Mouse (Mus musculus) Patski (cell line): Measurements from ENCODE around the gene Ppdpf. TPM values are rescaled to one million over a fixed set of nuclear protein-coding genes. Genes with fewer than 3 reads are reported as not detected.

Experiments used
- ATAC-seq: fragments of 100-300 bp; one replicate; pipeline ENCODE4 v1.8.0; 2021
- CTCF ChIA-PET: fragments of 350-600 bp; sonication (Branson Sonifier 250); formaldehyde crosslinking; loops from one replicate; lab custom pipeline; 2022; ENCODE audit warnings: inconsistent platforms; lab: Charles Lee
- POLR2A ChIA-PET: fragments of 350-600 bp; sonication (Branson Sonifier 250); formaldehyde crosslinking; loops from one replicate; lab custom pipeline; 2022; ENCODE audit warnings: antibody characterized with exemption, inconsistent platforms; lab: Charles Lee
- DNase-seq: peaks from one replicate; pipeline ENCODE4 v3.0.0-alpha.2; 2011; ENCODE audit warnings: low read depth, low spot score
- H3K27me3 ChIP-seq: fragments of 371-371 bp; one replicate; pipeline ENCODE4 v1.5.1; 2021
- CTCF ChIP-seq: fragments of 100-300 bp; IDR thresholded peaks from one replicate; pipeline ENCODE4 v1.5.1; 2021
- in situ Hi-C: fragments of 300-500 bp; cut with MboI; formaldehyde crosslinking; loops from 3 replicates; pipeline ENCODE4 v1.11.1; 2018; ENCODE audit warnings: low pct_unique_long_range_greater_than_20kb, mixed read lengths
- polyA plus RNA-seq: library from polyadenylated mRNA; unstranded; gene quantifications from one replicate; pipeline ENCODE4 v1.2.3, GENCODE M21; 2021

The Ppdpf gene
- polyA plus RNA-seq, 1 experiment from 2014 or later = 61.6 TPM

DNA sequence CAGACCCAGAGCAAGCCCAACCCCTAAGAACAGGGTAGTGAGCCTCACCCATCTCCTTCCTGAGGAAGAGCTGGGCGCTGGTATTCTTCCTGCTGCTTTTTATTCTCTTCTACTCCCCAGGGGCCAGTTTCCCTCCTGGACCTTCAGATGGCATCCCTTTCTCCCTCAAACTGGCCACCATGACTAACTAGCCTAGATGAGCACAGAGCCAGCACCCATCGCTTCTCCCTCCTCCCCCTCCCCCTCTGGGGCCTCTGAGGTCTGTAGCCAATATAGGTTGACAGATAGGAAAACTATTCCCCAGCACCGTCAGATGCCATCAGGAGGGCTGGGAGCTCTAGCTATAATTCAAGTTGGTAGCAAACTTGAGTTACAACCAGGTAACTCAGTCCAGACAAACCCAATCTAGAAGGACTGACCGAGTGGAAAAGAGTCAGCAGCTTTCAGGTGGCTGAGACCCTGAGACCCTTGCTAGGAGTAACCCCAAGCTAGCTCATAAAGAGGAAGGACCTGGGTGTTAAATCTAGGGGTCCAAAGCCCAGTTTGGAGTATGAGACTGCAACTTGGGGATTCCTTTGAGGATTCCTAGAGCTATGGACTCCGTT, 31.9 kb downstream of the Ppdpf start:
- TF ChIP-seq CTCF = no peak
- in situ Hi-C loops = no loop called here

DNA sequence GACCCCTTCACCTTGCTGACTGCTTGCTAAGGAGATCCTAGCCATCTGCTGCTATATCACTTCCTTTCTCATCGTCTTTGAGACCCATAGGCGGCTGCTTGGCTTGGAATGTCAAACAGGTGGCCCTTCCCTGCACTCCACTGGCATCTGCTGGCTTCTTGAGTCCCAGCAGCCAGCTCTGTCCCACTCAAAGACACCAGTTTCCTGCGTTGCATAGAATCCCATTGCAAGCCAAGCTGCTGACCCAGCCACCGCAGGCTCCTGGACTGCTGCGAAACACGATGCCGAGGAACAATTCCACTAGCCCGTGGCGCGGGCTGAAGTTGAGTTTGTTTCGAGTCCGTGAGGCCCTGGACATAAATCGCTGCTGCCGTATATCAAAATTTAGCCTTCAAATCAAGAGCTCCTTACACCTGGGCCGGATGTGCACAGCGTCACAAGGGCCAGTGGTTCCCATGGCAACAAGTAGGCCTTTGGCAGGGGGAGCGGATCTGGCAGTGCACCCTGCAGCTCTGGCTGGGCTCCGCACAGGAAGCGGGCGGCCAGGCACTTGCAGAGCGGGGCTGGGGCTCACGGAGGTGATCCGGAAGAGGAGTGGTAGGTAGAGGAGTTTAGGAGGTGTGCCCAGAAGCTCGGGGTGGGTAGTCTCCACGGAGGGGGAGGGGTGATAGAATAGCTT, 32.6 kb downstream of the Ppdpf start, which contains the start of gene Fndc11:
Fndc11 (plus strand) TSS at position 476 of the 679 bp plus-strand sequence.
- in situ Hi-C loops = no loop called here
- TF ChIP-seq CTCF = no peak
- ChIA-PET POLR2A (interaction anchor here (1.9 kb wide), 1 partner anchor 9 kb away, joined by 6 read pairs; no protein-coding TSS in a partner anchor), CTCF (no interaction called here)
- peaks cover 7% of the 10 kb centered on the region for H3K27me3 ChIP-seq
- DNase-seq (no peak), ATAC-seq (no peak)

More for the DNA sequence above, 31.9 kb downstream of the Ppdpf start:
- no peak for ATAC-seq
- ChIA-PET CTCF (no interaction called here), POLR2A (interaction anchor here (1.9 kb wide), 1 partner anchor 10 kb away, joined by 6 read pairs; no protein-coding TSS in a partner anchor)
- H3K27me3 ChIP-seq = peaks cover 13% of the 10 kb centered on the region
- no peak for DNase-seq

DNA sequence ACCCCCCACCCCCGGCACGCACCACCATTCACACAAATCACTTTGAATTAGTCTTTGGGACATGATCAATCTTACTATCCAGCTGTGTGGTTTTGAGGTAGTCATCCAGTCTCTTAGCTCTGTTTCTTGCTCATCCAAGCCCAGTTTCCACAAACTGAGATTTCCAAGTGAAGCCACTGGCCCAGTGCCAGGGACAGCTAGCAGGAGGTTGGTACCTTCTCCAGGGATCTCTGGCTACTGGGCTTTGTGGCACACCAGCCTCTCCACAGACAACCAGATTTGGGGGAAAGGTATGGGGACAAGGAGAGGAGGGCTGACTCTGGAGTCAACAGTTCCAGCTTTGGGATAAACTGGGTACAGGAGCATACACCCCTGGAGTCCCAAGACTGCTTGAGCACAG, 33.3 kb downstream of the Ppdpf start:
- ATAC-seq = no peak
- no peak for DNase-seq

DNA sequence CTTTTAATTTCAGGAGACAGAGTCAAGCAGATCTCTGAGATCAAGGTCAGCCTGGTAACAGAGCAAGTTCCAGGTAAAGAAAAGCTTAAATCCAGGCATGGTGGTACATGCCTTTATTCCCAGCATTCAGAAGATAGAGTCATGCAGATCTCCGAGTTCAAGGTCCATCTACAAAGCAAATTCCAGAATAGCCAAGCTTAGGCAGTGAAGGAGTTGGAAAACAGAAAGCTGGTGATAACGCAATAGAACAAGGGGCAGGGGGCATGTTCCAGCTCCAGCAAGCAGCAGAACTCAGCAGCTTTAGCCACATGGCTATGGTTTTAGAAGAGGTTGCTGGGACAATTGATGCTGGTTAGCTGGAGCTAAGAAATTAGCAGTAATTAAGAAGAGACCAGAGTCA, 37.9 kb downstream of the Ppdpf start:
- ChIA-PET CTCF (no interaction called here), POLR2A (no interaction called here)
- in situ Hi-C loops = no loop called here
- DNase-seq (no peak), ATAC-seq (no peak)
- H3K27me3 ChIP-seq = no peaks in the 10 kb centered on the region
- TF ChIP-seq CTCF = no peak

More for the DNA sequence above, 33.3 kb downstream of the Ppdpf start:
- in situ Hi-C loops = no loop called here
- TF ChIP-seq CTCF = no peak
- ChIA-PET CTCF (interaction anchor here (0.8 kb wide), 1 partner anchor 13 kb away, joined by 3 read pairs; no protein-coding TSS in a partner anchor), POLR2A (interaction anchor here (1.9 kb wide), 1 partner anchor 9 kb away, joined by 6 read pairs; no protein-coding TSS in a partner anchor)
- peaks cover 4% of the 10 kb centered on the region for H3K27me3 ChIP-seq

DNA sequence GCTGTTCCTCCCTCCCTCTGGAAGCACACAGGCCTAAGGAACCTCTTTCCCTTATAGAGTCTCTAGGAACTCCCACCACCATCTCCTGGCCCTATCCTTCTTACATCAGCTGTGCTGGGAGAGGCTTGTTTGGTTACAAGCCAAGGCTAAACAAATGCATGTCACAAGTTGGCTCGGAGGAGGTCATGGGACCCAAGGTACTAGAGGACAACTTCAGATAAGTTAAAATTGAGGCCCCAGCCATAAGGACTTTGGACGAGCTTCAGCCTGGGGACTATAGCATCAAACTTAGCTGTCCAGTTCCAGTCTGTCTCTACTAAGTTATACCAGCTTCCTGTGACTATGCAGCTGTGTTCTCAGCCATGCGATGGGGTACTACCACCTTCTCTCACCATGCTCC, 40.1 kb downstream of the Ppdpf start:
- no peak for TF ChIP-seq CTCF
- no peak for DNase-seq
- H3K27me3 ChIP-seq = no peaks in the 10 kb centered on the region
- CTCF ChIA-PET = no interaction called here
- in situ Hi-C loops = no loop called here
- no peak for ATAC-seq
- POLR2A ChIA-PET = interaction anchor here (0.7 kb wide), 1 partner anchor 128 kb away, joined by 3 read pairs; no protein-coding TSS in a partner anchor

DNA sequence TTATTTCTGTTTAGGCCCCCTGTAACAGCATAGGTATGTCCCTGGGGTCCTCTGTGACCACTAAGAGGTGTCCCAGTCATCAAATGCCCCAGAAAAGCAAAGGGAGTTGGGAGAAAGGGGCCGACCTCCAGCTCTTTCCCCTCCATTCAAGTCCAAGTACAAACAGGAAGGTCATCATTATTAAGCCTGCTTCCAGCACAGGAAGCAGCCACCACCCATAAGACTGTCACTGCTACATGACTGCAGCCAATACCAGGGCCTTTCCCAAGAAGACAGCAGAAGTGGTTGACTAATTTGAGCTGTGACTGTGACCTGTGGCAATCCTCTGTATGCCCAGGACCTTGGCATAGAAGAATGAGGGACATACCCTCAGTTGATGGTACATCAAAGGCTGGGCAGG, 41.3 kb downstream of the Ppdpf start:
- in situ Hi-C loops = no loop called here
- CTCF ChIA-PET = no interaction called here
- no peaks in the 10 kb centered on the region for H3K27me3 ChIP-seq
- ATAC-seq (no peak), DNase-seq (no peak)
- POLR2A ChIA-PET = interaction anchor here (2.5 kb wide), 1 partner anchor 8 kb away, joined by 6 read pairs; the partner anchor contains the start of gene Fndc11
- no peak for TF ChIP-seq CTCF

DNA sequence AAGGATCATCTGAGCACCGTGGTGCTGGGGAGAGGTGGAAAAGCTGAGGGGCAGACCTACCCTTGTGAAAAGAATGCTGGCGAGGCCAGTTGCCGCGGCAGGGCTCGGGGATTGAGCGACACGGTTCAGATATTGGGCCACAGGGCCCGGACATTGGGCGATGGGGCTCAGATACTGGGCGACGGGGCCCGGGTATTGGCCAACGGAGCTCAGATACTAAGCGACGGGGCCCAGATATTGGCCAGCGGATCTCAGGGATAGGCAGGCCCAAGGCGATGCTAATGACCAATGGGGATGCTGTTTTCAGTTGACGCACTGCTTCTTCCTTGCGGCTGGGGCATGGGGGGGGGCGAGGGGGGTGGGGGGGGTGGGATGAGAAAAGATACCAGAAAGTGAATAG, 44.1 kb downstream of the Ppdpf start:
- no peaks in the 10 kb centered on the region for H3K27me3 ChIP-seq
- no peak for DNase-seq
- POLR2A ChIA-PET = interaction anchor here (0.5 kb wide), 1 partner anchor 111 kb away, joined by 3 read pairs; no protein-coding TSS in a partner anchor
- TF ChIP-seq CTCF = no peak
- CTCF ChIA-PET = no interaction called here
- in situ Hi-C loops = no loop called here
- ATAC-seq = no peak

DNA sequence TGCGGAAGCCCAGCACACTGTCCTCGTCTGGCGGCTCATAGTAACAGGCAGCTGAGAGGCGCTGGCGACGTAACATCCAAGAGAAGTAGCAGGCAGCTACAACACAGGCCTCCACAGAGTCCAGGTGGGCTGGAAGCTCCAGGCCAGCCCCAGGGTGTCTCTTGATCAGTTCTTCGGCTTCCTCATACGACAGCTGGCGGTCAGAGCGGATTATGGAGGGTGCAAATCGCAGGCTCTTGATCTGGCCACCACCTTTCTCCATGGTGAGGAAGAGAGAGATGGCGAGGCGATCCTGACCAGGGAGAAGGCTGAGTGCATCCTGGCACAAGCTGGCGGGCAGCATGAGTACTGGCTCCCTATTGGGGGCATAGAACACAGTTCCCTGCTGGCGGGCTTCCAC, 46.4 kb downstream of the Ppdpf start:
- no peak for TF ChIP-seq CTCF
- H3K27me3 ChIP-seq = no peaks in the 10 kb centered on the region
- in situ Hi-C loops = no loop called here
- ChIA-PET CTCF (interaction anchor here (0.8 kb wide), 1 partner anchor 13 kb away, joined by 3 read pairs; no protein-coding TSS in a partner anchor), POLR2A (no interaction called here)
- no peak for ATAC-seq
- DNase-seq = no peak

DNA sequence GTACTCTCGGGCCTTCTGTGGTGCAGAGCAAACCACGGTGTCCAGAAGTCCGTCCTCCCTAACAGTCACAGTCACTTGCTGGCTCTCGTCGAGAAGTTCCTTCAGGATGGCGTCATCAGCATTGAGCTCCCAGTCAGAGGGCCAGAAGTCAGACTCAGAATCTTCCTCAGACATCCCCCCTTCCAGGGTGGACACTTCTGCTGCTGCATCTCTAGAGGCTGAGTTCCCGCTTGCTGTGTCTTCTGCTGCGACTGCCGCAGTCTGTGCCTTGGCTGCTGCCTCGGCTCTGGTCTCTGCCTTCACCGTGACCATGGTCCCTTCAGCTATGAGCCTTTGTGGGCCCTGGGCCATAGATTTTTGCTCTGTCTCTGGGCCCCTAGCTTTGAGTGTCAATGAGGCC, 47.6 kb downstream of the Ppdpf start:
- ATAC-seq (no peak), DNase-seq (no peak)
- CTCF ChIA-PET = no interaction called here
- POLR2A ChIA-PET = no interaction called here
- in situ Hi-C loops = no loop called here
- no peak for TF ChIP-seq CTCF
- no peaks in the 10 kb centered on the region for H3K27me3 ChIP-seq

DNA sequence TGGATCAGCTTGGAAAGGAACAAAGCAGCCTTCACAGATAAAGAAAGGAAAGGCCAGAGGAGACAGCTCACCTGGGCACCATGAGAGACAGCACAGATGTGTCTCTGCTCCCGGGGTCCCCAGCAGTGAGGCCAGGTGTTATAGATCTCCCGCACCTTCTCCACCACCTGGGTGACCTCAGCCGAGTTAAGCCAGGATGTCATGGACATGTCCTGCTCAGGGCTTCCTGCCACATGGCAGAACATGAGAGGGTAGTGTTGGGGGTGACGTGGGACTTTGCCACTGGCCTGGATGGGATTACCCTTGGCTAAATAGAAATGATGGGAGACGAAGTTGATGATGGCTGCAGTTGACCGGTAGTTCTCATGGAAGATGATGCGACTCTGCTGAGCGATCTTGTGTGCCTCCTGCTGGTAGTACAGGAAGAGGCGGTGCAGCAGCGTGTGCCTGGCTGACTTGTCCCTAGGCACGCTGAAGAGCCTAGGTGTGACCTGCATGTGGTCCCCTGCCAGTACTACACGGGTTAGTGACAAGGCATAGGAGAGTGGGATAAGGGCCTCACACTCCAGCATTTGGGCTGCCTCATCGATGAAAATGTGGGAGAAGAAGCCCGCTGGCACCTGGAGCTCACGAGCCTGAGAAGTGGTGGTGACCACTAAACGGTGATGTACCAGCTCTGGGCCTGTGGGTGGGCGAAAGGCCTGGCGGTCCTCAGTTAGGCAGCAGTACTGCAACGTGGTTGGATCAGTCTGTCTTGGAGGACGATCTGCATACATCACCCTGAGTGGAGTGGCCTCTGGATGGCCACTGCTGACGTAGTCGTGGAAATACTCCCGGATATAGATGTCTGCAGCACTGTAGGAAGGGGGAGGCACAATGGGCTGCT, 48.9 kb downstream of the Ppdpf start:
- in situ Hi-C loops = no loop called here

More for the DNA sequence above, 48.9 kb downstream of the Ppdpf start:
- DNase-seq (no peak), ATAC-seq (no peak)
- no peaks in the 10 kb centered on the region for H3K27me3 ChIP-seq
- CTCF ChIA-PET = no interaction called here
- TF ChIP-seq CTCF = no peak
- POLR2A ChIA-PET = no interaction called here
